Mouse (Mus musculus) lung, postnatal 0 days (tissue): Measurements from ENCODE around the gene Calhm2. TPM values are rescaled to one million over a fixed set of nuclear protein-coding genes. Genes with fewer than 3 reads are reported as not detected.

Source experiments
- ATAC-seq: fragments of 200-750 bp; cut with Nextera tagmentation; 2 replicates; pipeline ENCODE4 v1.8.0; 2017; ENCODE audit warnings: moderate library complexity
- DNase-seq: peaks from one replicate; pipeline ENCODE4 v3.0.0-alpha.2; 2016; ENCODE audit warnings: low spot score
- H3K27ac ChIP-seq: fragments of 300-500 bp; sonication (generic); 2 replicates; pipeline ENCODE4 v1.5.1; 2014; ENCODE audit warnings: antibody characterized with exemption, mild to moderate bottlenecking, low read length, mixed read lengths
- H3K27me3 ChIP-seq: fragments of 300-500 bp; sonication (generic); replicated peaks from 2 replicates; pipeline ENCODE4 v1.6.1; 2014; ENCODE audit warnings: low read length, mixed read lengths; ENCODE audit not compliant: insufficient read depth
- H3K36me3 ChIP-seq: fragments of 300-500 bp; sonication (generic); 2 replicates; pipeline ENCODE4 v1.6.1; 2014; ENCODE audit warnings: low read length, mixed read lengths; ENCODE audit not compliant: insufficient read depth
- H3K4me1 ChIP-seq: fragments of 300-500 bp; sonication (generic); 2 replicates; pipeline ENCODE4 v1.6.1; 2014; ENCODE audit warnings: antibody characterized with exemption, low read depth, low read length, mixed read lengths; ENCODE audit not compliant: insufficient read depth
- H3K4me2 ChIP-seq: fragments of 300-500 bp; sonication (generic); replicated peaks from 2 replicates; pipeline ENCODE4 v1.6.1; 2014; ENCODE audit warnings: low read depth, mild to moderate bottlenecking, low read length, moderate library complexity, mixed read lengths
- H3K4me3 ChIP-seq: fragments of 300-500 bp; sonication (generic); 2 replicates; pipeline ENCODE4 v1.5.1; 2014; ENCODE audit warnings: low read depth, low read length
- H3K9ac ChIP-seq: fragments of 300-500 bp; sonication (generic); replicated peaks from 2 replicates; pipeline ENCODE4 v1.6.1; 2014; ENCODE audit warnings: low read depth, mild to moderate bottlenecking
- H3K9me3 ChIP-seq: fragments of 300-500 bp; sonication (generic); 2 replicates; pipeline ENCODE4 v1.6.1; 2016; ENCODE audit warnings: low read length, mixed read lengths
- CTCF ChIP-seq: IDR thresholded peaks from 2 replicates; pipeline ENCODE4 v1.5.1; 2016; ENCODE audit warnings: antibody characterized with exemption, mild to moderate bottlenecking
- EP300 ChIP-seq: IDR thresholded peaks from 2 replicates; pipeline ENCODE4 v1.6.1; 2016; ENCODE audit warnings: antibody characterized with exemption, mild to moderate bottlenecking, control low read depth
- WGBS: fragments of 180-500 bp; shearing (Covaris S2); extraction: QIAGEN DNeasy Blood & Tissue Kit; methylation state at CpG from one replicate; pipeline ENCODE4 v1.1.7; 2014; 5-methylcytosine and 5-hydroxymethylcytosine counted together
- polyA plus RNA-seq: library from polyadenylated mRNA; unstranded; fragments of >200 nt; fragmentation: Nextera tagmentation; extraction: Ambion mirVana; gene quantifications from 2 replicates; pipeline ENCODE4 v1.2.1, GENCODE M21; 2015

Calhm2 gene
- polyA plus RNA-seq, 1 experiment from 2014 or later, result 8.1 TPM

- H3K9ac ChIP-seq, result no peak within 1 kb of the TSS
- H3K36me3 ChIP-seq, result no peaks in the 10 kb centered on the region
- TF ChIP-seq CTCF (no peak), EP300 (no peak)
- DNase-seq (peak; percentile 34), ATAC-seq (peak; percentile 70)
- peak within 1 kb of the TSS; percentile 59 for H3K4me3 ChIP-seq
- 1% methylated on average over 63 of the region's 98 CpGs for WGBS
- H3K27ac ChIP-seq, result no peak within 1 kb of the TSS
- peaks cover 10% of the 10 kb centered on the region; the same call in 1 of the 2 replicates for H3K4me1 ChIP-seq
- no peaks in the 10 kb centered on the region for H3K9me3 ChIP-seq
- H3K4me2 ChIP-seq, result peak within 1 kb of the TSS; percentile 99
- H3K27me3 ChIP-seq, result peaks cover 34% of the 10 kb centered on the region
These were observed 40.6 kb upstream of the Calhm2 start, which contains the start of gene Neurl1a for GRCm38 (mm10) chr19:47178431-47179271. Gene Neurl1a (plus strand): TSS chr19:47178820.

- 21% methylated on average over 10 of the region's 10 CpGs for WGBS
- TF ChIP-seq EP300 (no peak), CTCF (peak; percentile 69)
- Histone ChIP-seq H3K4me3 (peak overlapping the region; percentile 59; the same call in 1 of the 2 replicates), H3K36me3 (no peaks in the 10 kb centered on the region), H3K9me3 (no peaks in the 10 kb centered on the region), H3K27me3 (peaks cover 34% of the 10 kb centered on the region), H3K4me1 (peaks cover 10% of the 10 kb centered on the region; the same call in 1 of the 2 replicates), H3K9ac (no peak overlapping the region), H3K27ac (no peak overlapping the region), H3K4me2 (peak overlapping the region; percentile 99)
- peak; percentile 27; the same call in 1 of the 2 replicates for ATAC-seq
- DNase-seq, result peak; percentile 58
These were observed 39.9 kb upstream of the Calhm2 start for GRCm38 (mm10) chr19:47178001-47178400.

GRCm38 (mm10) chr19:47176916-47177505 is 38.9 kb upstream of the Calhm2 start:
- no peaks in the 10 kb centered on the region for H3K9me3 ChIP-seq
- peaks cover 34% of the 10 kb centered on the region for H3K27me3 ChIP-seq
- ATAC-seq (peak; percentile 27; the same call in 1 of the 2 replicates), DNase-seq (peak; percentile 25)
- no peak overlapping the region for H3K27ac ChIP-seq
- no peak overlapping the region for H3K4me2 ChIP-seq
- no peaks in the 10 kb centered on the region for H3K36me3 ChIP-seq
- no peak overlapping the region for H3K4me3 ChIP-seq
- peaks cover 10% of the 10 kb centered on the region; the same call in 1 of the 2 replicates for H3K4me1 ChIP-seq
- TF ChIP-seq CTCF, result no peak
- no peak for TF ChIP-seq EP300
- WGBS, result 82% methylated on average over 2 of the region's 2 CpGs
- H3K9ac ChIP-seq, result no peak overlapping the region

- DNase-seq (no peak), ATAC-seq (no peak)
- WGBS, result 57% methylated on average over 2 of the region's 2 CpGs
- TF ChIP-seq CTCF (peak; percentile 33; the same call in 1 of the 2 replicates), EP300 (no peak)
- no peaks in the 10 kb centered on the region for H3K36me3 ChIP-seq
- H3K9me3 ChIP-seq, result no peaks in the 10 kb centered on the region
- no peak overlapping the region for H3K9ac ChIP-seq
- H3K4me1 ChIP-seq, result peaks cover 10% of the 10 kb centered on the region; the same call in 1 of the 2 replicates
- no peak overlapping the region for H3K27ac ChIP-seq
- no peak overlapping the region for H3K4me3 ChIP-seq
- H3K4me2 ChIP-seq, result no peak overlapping the region
- peaks cover 31% of the 10 kb centered on the region for H3K27me3 ChIP-seq
These were observed 37.4 kb upstream of the Calhm2 start for GRCm38 (mm10) chr19:47175472-47175871.

GRCm38 (mm10) chr19:47174515-47174914 is 36.4 kb upstream of the Calhm2 start:
- 44% methylated on average over 3 of the region's 3 CpGs for WGBS
- DNase-seq, result peak; percentile 58
- Histone ChIP-seq H3K4me1 (peaks cover 8% of the 10 kb centered on the region; the same call in 1 of the 2 replicates), H3K27ac (no peak overlapping the region), H3K27me3 (peaks cover 22% of the 10 kb centered on the region), H3K4me3 (no peak overlapping the region), H3K9ac (no peak overlapping the region), H3K4me2 (no peak overlapping the region), H3K36me3 (no peaks in the 10 kb centered on the region), H3K9me3 (no peaks in the 10 kb centered on the region)
- no peak for ATAC-seq
- TF ChIP-seq CTCF (peak; percentile 70), EP300 (no peak)

- H3K9ac ChIP-seq, result no peak overlapping the region
- peak; percentile 90 for TF ChIP-seq CTCF
- no peak for TF ChIP-seq EP300
- H3K4me3 ChIP-seq, result peak overlapping the region; percentile 10; the same call in 1 of the 2 replicates
- H3K27ac ChIP-seq, result no peak overlapping the region
- DNase-seq (peak; percentile 83), ATAC-seq (peak; percentile 73)
- peak overlapping the region; percentile 42 for H3K4me2 ChIP-seq
- H3K27me3 ChIP-seq, result no peaks in the 10 kb centered on the region; the same call in 1 of the 2 replicates
- no peaks in the 10 kb centered on the region for H3K36me3 ChIP-seq
- 18% methylated on average over 11 of the region's 11 CpGs for WGBS
- H3K9me3 ChIP-seq, result no peaks in the 10 kb centered on the region
- H3K4me1 ChIP-seq, result no peaks in the 10 kb centered on the region
These were observed 30.8 kb upstream of the Calhm2 start for GRCm38 (mm10) chr19:47168793-47169412.
